Mouse (Mus musculus) embryo, embryonic 11 days (tissue): ENCODE measurements around the gene Thsd7b.
"Not testable (repeated sequence)": the region's sequence is repeated elsewhere in the genome, so short reads cannot be mapped to it uniquely, and the experiment has no call there.

ENCODE experiments used
- DNase-seq: peaks from one replicate; pipeline ENCODE4 v3.0.0-alpha.2; 2015

The Thsd7b gene

DNA sequence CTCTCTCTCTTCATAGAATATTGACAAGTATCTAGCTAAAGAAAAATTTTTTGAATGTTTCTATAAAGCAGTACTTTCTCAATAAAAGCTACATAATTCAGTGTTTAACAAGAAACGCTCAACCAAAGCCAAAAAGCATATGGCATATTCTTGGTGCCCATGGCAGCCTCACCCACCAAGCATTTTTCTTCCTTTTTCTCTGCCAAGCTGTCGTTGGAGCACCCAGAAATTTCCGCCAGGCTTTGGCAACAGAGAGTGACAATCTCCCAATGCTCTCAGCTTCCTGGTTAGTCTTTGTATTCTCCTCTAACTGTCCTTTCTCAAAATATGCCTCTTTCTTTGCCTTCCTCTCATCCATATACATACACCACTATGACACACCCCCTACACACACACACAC lies 857.8 kb downstream of the Thsd7b start:
- no peak for DNase-seq

DNA sequence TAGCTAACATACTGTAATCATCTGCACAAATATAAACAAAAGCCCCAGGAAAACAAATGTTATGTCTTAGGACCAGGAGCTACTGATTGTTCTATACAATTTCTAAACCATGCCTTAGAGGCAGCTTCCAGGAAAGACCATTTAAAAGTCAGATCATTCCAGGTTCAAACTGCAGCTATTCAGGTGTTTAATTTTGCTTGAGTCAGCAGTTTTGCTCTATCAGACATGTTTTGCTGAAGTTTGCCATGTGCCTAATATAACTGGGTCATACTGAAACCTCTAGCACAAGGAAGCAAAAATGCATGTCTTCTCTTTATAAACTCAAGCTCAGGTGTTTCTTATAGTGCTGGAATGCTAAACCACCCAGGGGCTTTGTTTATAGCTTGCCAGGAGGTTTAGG lies 893.1 kb downstream of the Thsd7b start:
- DNase-seq = no peak

DNA sequence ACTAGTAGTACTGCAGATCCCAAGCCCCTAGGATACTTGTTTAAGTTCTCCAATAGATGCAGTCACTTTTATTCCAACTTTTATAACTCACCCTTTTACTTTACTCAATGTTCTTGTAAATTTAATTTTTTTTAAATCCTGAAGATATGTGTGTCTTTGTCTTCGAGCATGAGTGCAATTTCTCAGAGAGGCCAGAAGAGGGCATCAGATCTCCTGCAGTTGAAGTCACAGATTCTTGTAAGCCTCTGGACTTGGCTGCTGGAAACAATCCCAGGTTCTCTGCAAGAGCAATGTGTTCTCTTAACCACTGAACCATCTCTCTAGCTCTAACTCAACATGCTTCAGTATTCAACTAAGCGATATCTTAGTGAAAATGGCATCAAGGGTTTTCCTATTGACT lies 894.2 kb downstream of the Thsd7b start:
- peak; percentile 26 for DNase-seq

DNA sequence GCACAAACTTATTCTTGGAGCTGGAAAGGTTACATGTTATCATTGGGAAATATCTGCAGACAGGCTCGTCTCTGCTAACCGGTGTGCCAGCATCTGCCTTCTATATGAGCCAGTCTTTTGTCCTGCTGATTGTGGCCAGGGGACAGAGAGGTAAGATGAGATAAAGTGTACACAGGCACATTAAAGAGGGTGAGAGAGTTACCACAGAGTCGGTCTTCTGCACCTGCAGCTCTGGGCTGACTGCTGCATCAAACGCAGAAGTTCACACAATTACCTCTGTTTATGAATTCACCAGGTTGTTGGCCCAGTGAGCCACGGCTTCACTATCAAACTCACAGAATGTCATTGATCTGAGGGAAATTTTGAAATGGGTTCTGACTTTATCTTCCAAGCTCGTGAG lies 896.8 kb downstream of the Thsd7b start:
- DNase-seq = no peak

DNA sequence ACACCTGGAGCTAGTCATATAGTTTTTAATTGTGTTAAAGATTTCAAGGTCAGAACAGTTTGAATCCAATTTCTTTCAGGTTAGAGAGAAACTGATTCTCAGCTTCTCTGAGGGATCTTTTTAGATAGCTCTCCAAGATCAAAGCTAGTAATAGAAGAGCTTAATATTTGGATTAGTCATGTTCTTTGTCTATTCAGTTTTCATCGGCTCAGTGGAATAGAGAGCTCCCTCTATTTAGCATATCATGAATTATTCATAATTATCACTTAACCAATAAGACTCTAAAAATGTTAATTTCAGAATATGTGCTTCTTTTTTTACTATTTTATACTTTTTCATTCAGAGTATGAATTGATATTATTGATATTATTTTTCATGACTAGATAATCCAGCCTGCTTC lies 897.2 kb downstream of the Thsd7b start:
- DNase-seq = no peak

DNA sequence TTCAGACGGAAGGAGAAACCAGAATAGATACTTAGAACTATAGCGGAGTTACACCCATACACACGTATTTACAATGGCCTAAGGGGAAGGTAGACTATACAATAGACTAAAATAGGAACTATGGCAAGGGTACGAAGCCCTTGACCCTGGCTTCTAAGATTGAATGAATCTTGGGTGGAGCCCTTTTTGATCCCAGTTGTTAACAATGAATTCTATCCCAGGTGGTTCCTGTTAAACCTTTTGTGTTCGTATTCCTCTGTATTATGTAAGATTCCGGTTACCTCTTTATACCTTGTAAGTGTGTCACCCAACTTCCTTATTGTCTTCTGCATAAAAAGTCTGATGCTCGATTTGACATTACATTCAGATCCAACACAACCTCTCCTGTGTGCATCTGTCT lies 913.7 kb downstream of the Thsd7b start:
- not testable (repeated sequence) for DNase-seq

DNA sequence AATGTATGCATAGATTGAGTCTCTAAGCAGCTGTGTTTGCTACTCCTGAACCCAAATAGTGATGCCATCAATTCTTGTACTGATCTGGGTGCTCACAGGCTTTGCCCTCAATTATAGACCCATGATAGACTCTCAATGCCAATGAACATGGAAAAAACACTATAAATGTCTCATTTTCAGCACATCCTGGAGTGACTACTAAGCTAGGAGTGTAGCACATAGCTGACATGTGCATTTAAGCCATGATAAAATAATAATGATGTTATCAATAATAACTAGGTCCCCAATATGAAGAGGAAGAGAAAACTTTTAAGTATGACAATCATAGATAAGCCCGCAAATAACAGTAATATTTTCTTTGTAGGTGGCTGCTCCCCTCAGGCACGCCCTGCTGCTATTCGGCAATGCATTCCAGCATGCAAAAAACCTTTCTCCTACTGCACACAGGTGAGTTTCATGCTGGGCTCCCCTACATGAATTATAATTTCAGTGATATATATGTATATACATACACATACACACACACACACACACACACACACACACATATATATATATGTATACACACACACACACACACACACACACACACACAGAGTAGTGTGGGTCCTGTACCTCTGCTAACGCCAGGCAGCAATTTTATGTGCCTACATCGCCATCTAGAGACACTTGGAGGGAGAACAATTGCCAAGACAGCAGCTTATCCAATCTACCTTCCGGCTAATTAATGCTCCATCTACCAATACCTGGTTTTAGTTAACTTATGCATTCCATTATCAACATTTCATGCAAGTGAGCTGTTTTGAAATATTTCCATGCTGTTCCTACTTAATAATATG lies 919.3 kb downstream of the Thsd7b start:
- DNase-seq = peak; percentile 60

DNA sequence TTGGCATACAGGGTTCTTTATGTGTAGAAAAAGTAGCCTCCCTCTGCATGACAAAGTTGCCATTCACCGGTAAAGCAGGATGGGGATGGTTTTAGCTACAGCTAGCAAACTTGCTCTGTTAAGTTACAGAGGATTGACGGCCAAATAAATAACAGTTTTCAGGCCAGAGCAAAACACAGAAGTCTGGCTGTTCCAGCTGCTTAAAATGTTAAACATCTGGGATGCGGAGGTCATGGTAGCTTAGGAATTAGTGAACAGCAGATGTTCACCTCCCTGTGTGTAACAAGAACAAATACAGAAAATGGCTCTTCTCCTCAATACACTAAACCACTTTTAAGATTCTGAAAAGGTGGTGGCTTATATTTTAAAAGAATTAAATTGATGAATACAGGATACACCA lies 944.3 kb downstream of the Thsd7b start:
- peak; percentile 24 for DNase-seq

DNA sequence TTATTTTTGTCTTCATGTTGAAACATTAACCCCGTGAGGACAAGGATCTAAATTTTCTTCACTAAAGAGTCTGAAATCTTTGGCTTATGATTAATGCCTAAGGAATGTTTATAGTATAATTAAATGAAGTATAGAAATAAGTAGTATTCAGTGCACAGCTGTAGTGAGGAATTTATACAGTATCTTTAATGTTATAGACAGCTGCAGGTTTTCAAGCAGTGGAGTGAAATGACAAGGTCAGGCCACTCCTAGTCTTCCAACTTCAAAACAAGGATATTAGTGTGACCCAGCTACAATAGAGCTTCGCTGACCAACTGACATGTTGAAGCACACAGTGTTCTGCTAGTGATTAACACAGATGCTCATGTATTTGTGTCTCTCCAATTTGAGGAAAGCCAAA lies 949.8 kb downstream of the Thsd7b start:
- no peak for DNase-seq

DNA sequence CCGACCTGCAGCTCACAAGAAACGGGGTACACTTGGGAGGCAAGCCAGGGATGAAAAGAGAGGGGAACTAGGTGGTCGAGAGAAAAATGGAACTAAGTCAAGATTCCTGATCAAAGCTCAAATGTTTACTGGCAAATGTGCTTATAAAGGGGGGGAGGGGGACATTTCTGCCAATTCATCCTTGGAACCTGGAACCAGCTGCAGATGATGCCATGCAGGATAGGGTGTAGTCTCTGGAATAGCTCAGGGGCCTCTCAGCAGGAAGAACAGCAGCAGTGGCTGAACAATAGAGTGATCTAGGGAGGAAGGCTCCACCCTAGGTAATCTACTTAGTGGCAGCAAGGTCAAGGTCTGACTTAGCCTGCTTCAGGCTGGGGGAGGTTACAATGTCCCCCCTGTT lies 972.5 kb downstream of the Thsd7b start:
- no peak for DNase-seq

DNA sequence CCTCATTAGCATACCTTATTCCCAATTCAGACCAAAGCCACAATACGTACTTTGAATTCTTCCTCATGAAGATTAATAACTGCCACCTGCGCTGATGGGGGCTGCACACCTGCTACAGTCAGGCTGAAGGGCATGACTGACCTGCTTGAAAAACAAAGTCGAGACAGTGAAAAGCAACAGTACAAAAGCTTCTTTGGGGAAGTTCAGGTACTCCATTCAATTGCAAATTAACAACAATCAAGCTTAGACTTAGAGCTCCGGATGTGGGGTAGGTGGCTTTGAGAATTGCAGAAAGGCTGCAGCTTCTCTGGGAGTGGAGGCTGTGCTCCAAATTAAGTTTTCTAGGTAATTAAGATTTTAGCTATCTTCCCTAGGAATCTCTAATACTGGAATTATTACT lies 973.2 kb downstream of the Thsd7b start:
- DNase-seq = not testable (repeated sequence)

DNA sequence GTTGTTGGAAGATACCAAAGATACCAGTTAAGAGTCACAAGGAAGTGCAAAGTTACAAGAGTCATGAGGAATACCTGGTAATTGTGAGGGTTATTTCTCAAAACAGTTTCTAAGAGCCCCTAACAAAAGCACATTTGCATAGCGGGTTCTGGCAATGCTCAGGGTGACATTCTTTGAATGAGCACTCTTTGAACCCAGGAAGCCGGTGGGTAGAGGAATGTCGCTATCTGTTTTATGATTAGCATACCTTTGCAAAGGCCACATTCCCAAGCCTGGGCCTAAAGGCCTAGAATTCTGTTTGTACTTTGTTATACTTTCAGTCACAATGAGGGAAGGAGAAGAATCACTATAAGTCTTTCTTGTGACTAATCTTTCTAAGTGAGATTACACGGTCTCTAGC lies 973.8 kb downstream of the Thsd7b start:
- not testable (repeated sequence) for DNase-seq

DNA sequence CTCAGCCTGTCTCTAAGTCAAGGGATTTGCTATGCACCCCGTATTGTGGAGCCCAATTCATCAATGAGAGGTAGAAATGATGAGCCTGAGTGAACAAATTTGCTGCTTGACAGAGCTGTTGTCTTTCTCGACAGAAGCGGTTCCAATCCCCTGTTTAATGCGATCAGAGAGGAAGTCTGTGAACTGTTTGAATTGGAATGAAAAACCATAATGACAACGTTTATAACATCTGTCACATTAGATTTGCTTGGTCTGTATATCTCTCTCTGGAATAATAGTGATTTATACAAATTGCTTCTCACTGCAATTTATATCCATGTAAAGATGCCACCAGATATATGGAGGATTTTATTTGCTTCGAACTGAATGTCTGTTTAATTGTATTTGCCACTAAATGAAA lies 988.9 kb downstream of the Thsd7b start:
- DNase-seq = no peak
